Mouse (Mus musculus) MEL-GATA-1-ER (cell line): ENCODE measurements at regions not wholly inside any gene's neighbourhood (a gene's known extent, or its start where the extent isn't known, plus 50 kb on each side); places are given as distances from the start of the nearest gene placed in this dataset.

Experiments used
- DNase-seq: peaks from one replicate; pipeline ENCODE4 v3.0.0-alpha.2; 2012; ENCODE audit warnings: low read depth; ENCODE audit errors: extremely low read depth

DNA sequence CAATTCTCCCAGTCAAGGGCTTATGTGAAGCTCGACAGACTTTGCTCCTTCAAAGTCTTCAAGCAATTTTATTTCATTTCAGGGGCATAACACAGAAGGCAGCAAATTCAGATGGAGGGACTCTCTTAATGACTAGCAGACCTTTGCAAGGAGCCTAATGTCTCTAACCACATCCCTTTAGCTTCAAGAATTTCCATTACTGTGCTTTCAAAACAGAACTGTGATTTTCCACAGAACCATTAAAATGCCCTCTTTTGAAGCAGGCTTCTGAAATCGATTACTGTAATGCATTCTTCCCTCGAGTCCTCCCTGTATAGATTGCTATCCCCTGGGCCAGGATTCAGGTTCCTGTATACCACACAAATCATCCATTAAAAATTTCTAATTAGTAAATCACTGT lies 80.9 kb upstream of the Tac1 start:
- DNase-seq: no peak

DNA sequence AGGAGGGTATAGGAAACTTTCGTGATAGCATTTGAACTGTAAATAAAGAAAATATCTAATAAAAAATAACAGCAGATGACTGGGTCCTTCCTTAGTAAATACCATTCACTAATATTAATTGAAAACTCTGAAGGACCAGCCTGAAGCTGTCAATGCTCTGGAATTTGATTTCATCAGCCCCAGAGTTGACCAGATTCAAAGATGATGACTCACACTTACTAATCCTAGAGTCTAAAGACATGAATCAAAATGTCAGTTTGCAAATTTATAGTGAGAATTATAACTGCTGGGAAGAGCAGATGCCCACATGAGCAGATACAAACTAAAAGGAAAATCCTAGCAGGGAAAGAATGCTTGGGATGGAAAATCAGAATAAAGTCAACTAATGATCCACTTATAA lies 77.8 kb upstream of the Tac1 start:
- DNase-seq: no peak

- no peak for DNase-seq
Observed at GRCm38 (mm10) chr6:7494299-7494698, 60.4 kb upstream of the Tac1 start.

DNA sequence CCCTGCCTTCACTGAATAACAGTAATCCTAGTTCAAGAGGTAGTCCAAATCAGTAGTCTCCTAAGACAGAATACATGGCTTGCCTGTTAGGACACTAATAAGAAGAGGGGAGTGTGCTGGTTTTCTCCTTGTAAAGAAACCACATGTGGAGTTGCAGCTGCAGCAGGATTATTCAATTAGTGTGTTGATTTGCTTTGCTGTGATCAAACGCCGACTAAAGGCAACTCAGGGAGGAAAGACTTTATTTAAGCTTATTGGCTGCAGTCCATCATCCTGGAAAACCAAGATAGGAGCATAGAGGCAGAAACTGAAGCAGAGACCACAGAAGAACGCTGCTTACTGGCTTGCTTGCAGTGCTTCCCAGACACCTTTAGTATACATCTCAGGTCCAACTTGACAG lies 57.9 kb upstream of the Tac1 start:
- no peak for DNase-seq
